ENCODE assay signal across 17 mouse cellular contexts in the genomic region with DNA sequence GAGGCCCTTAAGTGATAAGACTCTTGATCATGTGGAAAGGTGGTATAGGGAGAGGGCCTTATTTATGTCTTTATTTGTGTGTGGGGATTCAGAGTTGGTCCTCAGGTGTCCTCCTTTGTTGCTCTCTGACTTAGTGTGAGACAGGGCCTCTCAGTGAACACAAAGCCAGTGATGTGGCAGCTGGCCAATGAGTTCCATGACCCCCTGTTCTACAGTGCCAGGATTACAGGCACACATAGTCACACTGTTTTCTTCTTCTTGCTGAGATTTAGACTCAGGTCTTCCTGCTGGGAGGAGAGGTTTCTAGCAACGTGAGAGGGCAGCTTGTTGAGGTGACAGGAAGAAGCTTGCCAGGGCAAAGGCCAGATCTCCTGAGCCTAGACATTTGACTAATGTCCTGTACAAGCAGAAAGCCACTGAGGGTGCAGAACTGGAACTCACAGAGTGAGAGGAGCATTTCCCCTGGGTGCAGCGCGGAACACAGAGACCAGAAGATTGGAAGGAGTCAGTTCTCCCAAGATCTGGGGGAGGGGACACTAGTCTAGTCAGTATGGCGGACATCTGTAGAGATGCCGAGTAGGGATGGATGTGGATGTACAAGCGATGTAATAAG.
DNase-seq lines count a peak whose midpoint lies in the region; ATAC-seq and TF ChIP-seq lines count a peak whose summit lies in the region.
"Had no signal": no experiment of that assay in that cellular context is flagged by ENCODE, and none has a peak within 500 bp of the region (broad histone marks: within the 10 kb centered on the region; RNA-seq: fewer than 3 reads in every experiment).

No protein-coding gene starts in this region.

- no peaks in the 10 kb centered on the region for H3K9me3 ChIP-seq in intestine, embryonic 16.5 days (ENCODE audit: control insufficient read depth, low read length)
- H3K9me3 ChIP-seq in intestine, embryonic 15.5 days: no peaks in the 10 kb centered on the region
- H3K9me3 ChIP-seq in lung, embryonic 14.5 days (ENCODE audit: low read depth, low read length): no peaks in the 10 kb centered on the region
- no peaks in the 10 kb centered on the region for H3K9me3 ChIP-seq in lung, postnatal 0 days (ENCODE audit: low read length)
- H3K9me3 ChIP-seq: forebrain, embryonic 13.5 days; hindbrain, embryonic 15.5 days; liver, embryonic 15.5 days had no signal

- H3K27ac ChIP-seq in intestine, embryonic 16.5 days (ENCODE audit: low read length): no peak overlapping the region
- H3K27ac ChIP-seq in intestine, embryonic 15.5 days: no peak overlapping the region
- H3K27ac ChIP-seq in lung, embryonic 14.5 days (ENCODE audit: low read depth): no peak overlapping the region
- no peak overlapping the region for H3K27ac ChIP-seq in lung, postnatal 0 days (ENCODE audit: low read length)
- H3K27ac ChIP-seq: forebrain, embryonic 13.5 days; liver, embryonic 15.5 days had no signal

- peaks cover 10% of the 10 kb centered on the region for H3K4me1 ChIP-seq in intestine, embryonic 16.5 days (ENCODE audit: control insufficient read depth, insufficient read depth, low read length)
- no peaks in the 10 kb centered on the region for H3K4me1 ChIP-seq in intestine, embryonic 15.5 days (replicated peaks)
- H3K4me1 ChIP-seq in lung, embryonic 14.5 days (ENCODE audit: insufficient read depth): peaks cover 7% of the 10 kb centered on the region; the same call in 1 of the 2 replicates
- peaks cover 4% of the 10 kb centered on the region; the same call in 1 of the 2 replicates for H3K4me1 ChIP-seq in lung, postnatal 0 days (ENCODE audit: insufficient read depth, low read depth, low read length)
- H3K4me1 ChIP-seq: liver, embryonic 15.5 days had no signal

- H3K4me3 ChIP-seq in intestine, embryonic 16.5 days (ENCODE audit: low read length): no peak overlapping the region
- H3K4me3 ChIP-seq in intestine, embryonic 15.5 days (replicated peaks): no peak overlapping the region
- H3K4me3 ChIP-seq in lung, embryonic 14.5 days (ENCODE audit: low read depth, low read length): no peak overlapping the region
- H3K4me3 ChIP-seq in lung, postnatal 0 days (ENCODE audit: low read depth, low read length): no peak overlapping the region
- H3K4me3 ChIP-seq: forebrain, embryonic 13.5 days; hindbrain, embryonic 15.5 days; liver, embryonic 15.5 days had no signal

- peak; percentile 90 for DNase-seq in heart, adult 11 months
- DNase-seq in heart, adult 9 months (ENCODE audit: low spot score in 2 of 2): no peak
- DNase-seq in lung, embryonic 14.5 days: peak; percentile 23
- no peak for DNase-seq in lung, postnatal 0 days (ENCODE audit: low spot score)
- peak; percentile 25 for DNase-seq in yolk sac, embryonic 10.5 days (ENCODE audit: low spot score)
- DNase-seq: adrenal gland, postnatal 25 days; cerebellum, adult 18-20 months; gastrocnemius, postnatal 10 days; right cerebral cortex, postnatal 14 days; spleen, adult 18-20 months; thymus, adult 18-20 months had no signal

- H3K27me3 ChIP-seq in intestine, embryonic 16.5 days (replicated peaks; ENCODE audit: control insufficient read depth, insufficient read depth, low read length): no peaks in the 10 kb centered on the region
- no peaks in the 10 kb centered on the region for H3K27me3 ChIP-seq in intestine, embryonic 15.5 days (replicated peaks)
- H3K27me3 ChIP-seq in lung, embryonic 14.5 days (ENCODE audit: insufficient read depth, low read length): no peaks in the 10 kb centered on the region
- H3K27me3 ChIP-seq in lung, postnatal 0 days (replicated peaks; ENCODE audit: insufficient read depth, low read length): no peaks in the 10 kb centered on the region
- H3K27me3 ChIP-seq: CH12.LX; forebrain, embryonic 13.5 days; hindbrain, embryonic 15.5 days; liver, embryonic 15.5 days had no signal

- TF ChIP-seq CTCF in lung, embryonic 14.5 days (IDR thresholded peaks at IDR 0.05; ENCODE audit: low read depth): no peak
- TF ChIP-seq CTCF in lung, postnatal 0 days (IDR thresholded peaks at IDR 0.05): no peak

- no peak for TF ChIP-seq EP300 in lung, postnatal 0 days (IDR thresholded peaks at IDR 0.05)

- 0 out of 2 replicates have a peak, but pooled peaks have one; percentile 31 for ATAC-seq in intestine, embryonic 16.5 days
- no peak for ATAC-seq in intestine, embryonic 15.5 days
- no peak for ATAC-seq in lung, embryonic 14.5 days (ENCODE audit: insufficient read depth)
- ATAC-seq in lung, postnatal 0 days: no peak
- ATAC-seq: forebrain, embryonic 13.5 days had no signal

- H3K36me3 ChIP-seq in intestine, embryonic 16.5 days (ENCODE audit: control insufficient read depth, insufficient read depth, low read length): no peaks in the 10 kb centered on the region
- H3K36me3 ChIP-seq in intestine, embryonic 15.5 days: no peaks in the 10 kb centered on the region
- H3K36me3 ChIP-seq in lung, embryonic 14.5 days (ENCODE audit: insufficient read depth): no peaks in the 10 kb centered on the region
- H3K36me3 ChIP-seq in lung, postnatal 0 days (ENCODE audit: insufficient read depth, low read length): no peaks in the 10 kb centered on the region
- H3K36me3 ChIP-seq: hindbrain, embryonic 15.5 days; liver, embryonic 15.5 days had no signal

- H3K4me2 ChIP-seq in intestine, embryonic 16.5 days (ENCODE audit: low read depth, low read length): no peak overlapping the region
- H3K4me2 ChIP-seq in intestine, embryonic 15.5 days (replicated peaks): no peak overlapping the region
- H3K4me2 ChIP-seq in lung, embryonic 14.5 days: no peak overlapping the region
- no peak overlapping the region for H3K4me2 ChIP-seq in lung, postnatal 0 days (replicated peaks; ENCODE audit: low read depth, low read length)
- H3K4me2 ChIP-seq: forebrain, embryonic 13.5 days; hindbrain, embryonic 15.5 days; liver, embryonic 15.5 days had no signal

- WGBS in intestine, embryonic 16.5 days: 79% methylated on average over 6 of the region's 6 CpGs
- WGBS in intestine, embryonic 15.5 days: 74% methylated on average over 6 of the region's 6 CpGs
- 76% methylated on average over 6 of the region's 6 CpGs for WGBS in lung, embryonic 14.5 days
- WGBS in lung, postnatal 0 days: 76% methylated on average over 6 of the region's 6 CpGs

- H3K9ac ChIP-seq in intestine, embryonic 16.5 days (ENCODE audit: low read depth, low read length): no peak overlapping the region
- no peak overlapping the region for H3K9ac ChIP-seq in intestine, embryonic 15.5 days
- no peak overlapping the region for H3K9ac ChIP-seq in lung, embryonic 14.5 days
- no peak overlapping the region for H3K9ac ChIP-seq in lung, postnatal 0 days (replicated peaks; ENCODE audit: low read depth)
- H3K9ac ChIP-seq: forebrain, embryonic 13.5 days; hindbrain, embryonic 15.5 days; liver, embryonic 15.5 days had no signal

Comparison
In these comparisons a context has a peak if more than half of its experiments do, and no peak if none do; other contexts are left out.
1. DNase-seq: peak in heart, adult 11 months (single experiment), lung, embryonic 14.5 days (single experiment) and yolk sac, embryonic 10.5 days (single experiment); none in heart, adult 9 months (0 of 2) and lung, postnatal 0 days (single experiment).